Mouse (Mus musculus) intestine, postnatal 0 days (tissue): ENCODE measurements at regions not wholly inside any gene's neighbourhood (a gene's known extent, or its start where the extent isn't known, plus 50 kb on each side); places are given as distances from the start of the nearest gene placed in this dataset.

Experiments used
- ATAC-seq: fragments of 200-750 bp; cut with Nextera tagmentation; 2 replicates; pipeline ENCODE4 v1.8.0; 2017; ENCODE audit warnings: mild to moderate bottlenecking, moderate TSS enrichment, moderate library complexity
- H3K27ac ChIP-seq: fragments of 300-500 bp; sonication (generic); 2 replicates; pipeline ENCODE4 v1.5.1; 2014; ENCODE audit warnings: mild to moderate bottlenecking, low read depth, low read length, moderate library complexity
- H3K27me3 ChIP-seq: fragments of 300-500 bp; sonication (generic); replicated peaks from 2 replicates; pipeline ENCODE4 v1.6.1; 2014; ENCODE audit warnings: low read length, mixed read lengths; ENCODE audit not compliant: control insufficient read depth, insufficient read depth
- H3K36me3 ChIP-seq: fragments of 300-500 bp; sonication (generic); 2 replicates; pipeline ENCODE4 v1.6.1; 2014; ENCODE audit warnings: mild to moderate bottlenecking, moderate library complexity; ENCODE audit not compliant: control insufficient read depth, insufficient read depth
- H3K4me1 ChIP-seq: fragments of 300-500 bp; sonication (generic); replicated peaks from 2 replicates; pipeline ENCODE4 v1.6.1; 2014; ENCODE audit warnings: antibody characterized with exemption, low read length, mixed read lengths; ENCODE audit not compliant: control insufficient read depth, insufficient read depth
- H3K4me2 ChIP-seq: fragments of 300-500 bp; sonication (generic); replicated peaks from 2 replicates; pipeline ENCODE4 v1.6.1; 2014; ENCODE audit warnings: low read depth, mild to moderate bottlenecking, moderate library complexity
- H3K4me3 ChIP-seq: fragments of 300-500 bp; sonication (generic); 2 replicates; pipeline ENCODE4 v1.5.1; 2014; ENCODE audit warnings: low read depth, low read length
- H3K9ac ChIP-seq: fragments of 300-500 bp; sonication (generic); 2 replicates; pipeline ENCODE4 v1.6.1; 2014; ENCODE audit warnings: mild to moderate bottlenecking, low read depth, low read length
- H3K9me3 ChIP-seq: fragments of 300-500 bp; sonication (generic); 2 replicates; pipeline ENCODE4 v1.6.1; 2016; ENCODE audit warnings: mixed run types; ENCODE audit not compliant: control insufficient read depth
- CTCF ChIP-seq: sonication (generic); IDR thresholded peaks from 2 replicates; pipeline ENCODE4 v1.5.1; 2016; ENCODE audit warnings: low read depth, mild to moderate bottlenecking, control low read depth, antibody characterized with exemption, moderate library complexity
- WGBS: fragments of 180-500 bp; shearing (Covaris S2); extraction: QIAGEN DNeasy Blood & Tissue Kit; methylation state at CpG from one replicate; pipeline ENCODE4 v1.1.7; 2014; 5-methylcytosine and 5-hydroxymethylcytosine counted together

DNA sequence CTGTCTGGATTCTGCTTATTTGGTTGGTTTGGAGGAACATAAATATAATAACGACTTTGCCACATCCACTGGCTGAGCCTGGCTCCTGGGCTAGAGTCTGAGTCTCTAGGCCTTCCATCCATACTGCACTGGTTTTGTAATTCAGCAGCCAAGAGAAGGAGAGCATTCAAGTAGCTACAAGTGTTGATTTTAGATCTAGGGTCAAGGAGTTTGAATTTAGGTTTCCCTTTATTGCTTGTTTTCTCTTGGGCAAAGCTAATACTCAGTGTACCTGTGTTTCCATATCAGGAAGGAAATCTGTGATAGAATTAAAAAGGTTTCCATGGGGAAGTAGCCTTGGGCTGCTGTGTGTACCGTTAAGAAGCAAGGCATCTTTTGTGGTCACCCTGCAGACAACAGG lies 234.0 kb upstream of the Ttc29 start:
- Histone ChIP-seq H3K4me1 (no peaks in the 10 kb centered on the region), H3K9me3 (no peaks in the 10 kb centered on the region), H3K36me3 (no peaks in the 10 kb centered on the region), H3K27me3 (no peaks in the 10 kb centered on the region), H3K27ac (no peak overlapping the region; the same call in 1 of the 2 replicates), H3K4me2 (no peak overlapping the region), H3K4me3 (no peak overlapping the region), H3K9ac (no peak overlapping the region)
- no peak for ATAC-seq
- no peak for TF ChIP-seq CTCF
- WGBS: 59% methylated on average over 2 of the region's 2 CpGs

DNA sequence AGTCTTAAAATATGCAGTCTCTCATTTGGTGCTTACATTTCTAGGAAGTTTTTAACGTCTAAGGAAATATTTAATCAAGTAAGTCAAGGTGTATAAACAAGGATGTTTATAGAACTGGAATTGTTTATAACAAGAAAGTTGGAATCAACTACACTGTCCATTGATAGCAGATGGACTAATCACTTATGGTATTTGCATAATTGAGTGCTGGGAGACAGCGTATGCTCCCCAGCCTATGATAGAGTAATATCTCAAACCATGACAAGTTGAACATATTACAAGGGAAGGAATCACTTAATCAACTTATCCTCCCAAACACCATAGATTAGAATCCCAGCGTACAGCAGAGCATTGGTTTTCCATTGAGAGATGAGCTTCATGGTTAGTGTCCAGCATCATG lies 232.4 kb upstream of the Ttc29 start:
- 56% methylated on average over 3 of the region's 3 CpGs for WGBS
- no peak overlapping the region for H3K27ac ChIP-seq
- no peak for TF ChIP-seq CTCF
- no peaks in the 10 kb centered on the region for H3K36me3 ChIP-seq
- H3K9ac ChIP-seq: no peak overlapping the region
- H3K9me3 ChIP-seq: no peaks in the 10 kb centered on the region
- ATAC-seq: no peak
- H3K27me3 ChIP-seq: no peaks in the 10 kb centered on the region
- H3K4me2 ChIP-seq: no peak overlapping the region
- no peak overlapping the region for H3K4me3 ChIP-seq
- H3K4me1 ChIP-seq: no peaks in the 10 kb centered on the region

DNA sequence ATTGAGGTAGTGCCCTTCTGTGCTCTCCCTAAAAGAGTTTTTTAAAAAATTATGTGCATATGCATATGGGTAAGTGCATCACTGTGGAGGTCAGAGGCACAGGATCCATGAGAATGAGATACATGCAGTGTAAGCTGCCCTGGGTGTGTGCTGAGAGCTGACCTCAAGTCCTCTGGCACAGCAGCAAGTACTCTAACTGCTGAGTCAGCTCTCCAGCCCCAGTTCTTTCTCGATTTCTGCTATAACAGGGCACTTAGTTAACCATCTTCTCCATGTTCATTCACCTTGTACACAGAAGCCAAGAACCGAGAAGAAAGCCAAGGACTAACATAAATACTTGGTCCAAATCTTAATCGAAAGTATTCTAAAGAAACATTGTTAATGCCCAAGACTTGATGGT lies 231.1 kb upstream of the Ttc29 start:
- Histone ChIP-seq H3K4me3 (no peak overlapping the region), H3K27me3 (no peaks in the 10 kb centered on the region), H3K36me3 (no peaks in the 10 kb centered on the region), H3K4me2 (no peak overlapping the region), H3K4me1 (no peaks in the 10 kb centered on the region), H3K9me3 (no peaks in the 10 kb centered on the region), H3K9ac (no peak overlapping the region), H3K27ac (no peak overlapping the region)
- 77% methylated on average over 3 of the region's 3 CpGs for WGBS
- no peak for TF ChIP-seq CTCF
- ATAC-seq: no peak

DNA sequence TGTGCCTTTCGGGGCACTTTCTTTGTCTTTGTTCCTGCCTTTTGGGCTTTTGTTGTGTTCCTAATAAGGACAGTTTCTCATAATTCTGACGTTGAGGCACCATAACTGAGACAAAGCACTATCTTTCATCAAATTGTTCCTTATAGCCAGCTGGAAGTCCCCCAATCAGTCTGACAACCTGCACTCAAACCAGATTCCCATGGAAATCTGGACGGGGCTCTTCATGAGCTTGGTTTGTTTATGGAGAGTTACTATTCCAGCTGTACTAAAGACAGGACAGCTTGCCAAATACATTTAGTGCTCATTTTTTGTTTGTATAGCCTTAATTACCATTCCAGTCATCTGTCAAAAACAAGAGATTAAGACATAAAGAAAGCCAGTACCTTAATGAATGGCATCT lies 229.6 kb upstream of the Ttc29 start:
- no peak for ATAC-seq
- no peak for TF ChIP-seq CTCF
- H3K9ac ChIP-seq: no peak overlapping the region
- H3K4me3 ChIP-seq: no peak overlapping the region
- 57% methylated on average over 3 of the region's 3 CpGs for WGBS
- H3K4me2 ChIP-seq: no peak overlapping the region
- H3K9me3 ChIP-seq: no peaks in the 10 kb centered on the region
- no peaks in the 10 kb centered on the region for H3K4me1 ChIP-seq
- H3K27me3 ChIP-seq: no peaks in the 10 kb centered on the region
- H3K27ac ChIP-seq: no peak overlapping the region
- no peaks in the 10 kb centered on the region for H3K36me3 ChIP-seq

DNA sequence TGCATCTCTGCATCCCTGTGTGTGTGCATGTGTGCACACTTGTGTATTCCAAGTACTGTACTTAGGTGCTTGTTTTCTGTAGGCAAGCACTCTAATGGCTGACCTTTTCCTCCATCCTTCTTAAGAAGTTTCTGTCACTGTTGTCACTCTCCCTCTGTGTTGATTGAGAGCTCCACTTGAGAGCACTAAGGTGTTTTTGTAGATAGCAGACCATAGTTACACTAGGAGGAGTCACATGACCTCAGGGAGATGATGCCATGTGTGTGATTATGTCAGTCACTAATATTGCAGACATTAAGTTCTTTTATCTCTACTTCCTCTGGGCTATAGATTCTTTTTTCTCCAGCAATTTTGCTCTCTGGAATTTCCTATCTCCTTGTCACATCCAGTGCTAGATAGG lies 225.9 kb upstream of the Ttc29 start:
- Histone ChIP-seq H3K27me3 (no peaks in the 10 kb centered on the region), H3K4me1 (no peaks in the 10 kb centered on the region), H3K27ac (no peak overlapping the region), H3K36me3 (no peaks in the 10 kb centered on the region), H3K4me2 (no peak overlapping the region), H3K9me3 (no peaks in the 10 kb centered on the region), H3K9ac (no peak overlapping the region), H3K4me3 (no peak overlapping the region)
- no peak for ATAC-seq
- no peak for TF ChIP-seq CTCF

DNA sequence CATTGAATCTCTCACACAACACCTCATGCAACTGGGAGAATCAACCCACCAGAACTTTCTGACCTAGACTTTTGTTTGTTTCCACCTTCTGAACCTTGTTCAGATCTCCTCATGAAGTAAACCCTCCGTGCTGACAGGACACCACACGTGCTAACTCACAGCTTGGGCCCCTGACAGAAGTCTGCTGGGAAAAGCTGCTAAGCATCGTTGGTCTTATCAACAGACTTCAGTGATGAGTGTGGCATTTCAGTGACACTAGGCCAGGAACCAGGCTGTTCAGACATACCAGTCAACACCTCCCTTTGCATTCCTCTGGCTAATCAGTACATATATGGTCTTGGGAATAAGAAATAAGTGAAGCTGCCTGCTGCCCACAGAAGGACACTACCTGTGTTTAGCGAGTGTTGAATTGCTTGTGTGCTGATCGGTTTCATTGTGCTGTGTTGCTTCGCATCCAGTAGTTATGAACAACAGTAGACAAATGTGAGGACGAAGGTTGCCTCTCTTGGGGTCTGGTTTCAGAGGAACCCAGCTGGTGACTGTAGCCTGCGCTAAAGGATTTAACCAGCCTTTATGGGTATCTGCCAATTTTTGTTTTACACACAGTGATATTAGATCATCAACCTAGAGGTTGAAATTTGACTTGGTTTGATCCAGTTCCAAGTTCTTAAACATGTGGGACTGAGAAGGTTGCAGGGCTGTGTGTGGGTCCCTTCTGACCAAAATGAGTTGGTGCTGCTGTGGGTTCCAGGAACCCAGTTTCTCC lies 224.6 kb upstream of the Ttc29 start:
- Histone ChIP-seq H3K9me3 (no peaks in the 10 kb centered on the region), H3K9ac (no peak overlapping the region), H3K4me3 (no peak overlapping the region), H3K36me3 (no peaks in the 10 kb centered on the region), H3K27ac (no peak overlapping the region), H3K4me1 (no peaks in the 10 kb centered on the region), H3K27me3 (no peaks in the 10 kb centered on the region), H3K4me2 (no peak overlapping the region)
- TF ChIP-seq CTCF: no peak
- WGBS: 69% methylated on average over 8 of the region's 8 CpGs
- no peak for ATAC-seq

DNA sequence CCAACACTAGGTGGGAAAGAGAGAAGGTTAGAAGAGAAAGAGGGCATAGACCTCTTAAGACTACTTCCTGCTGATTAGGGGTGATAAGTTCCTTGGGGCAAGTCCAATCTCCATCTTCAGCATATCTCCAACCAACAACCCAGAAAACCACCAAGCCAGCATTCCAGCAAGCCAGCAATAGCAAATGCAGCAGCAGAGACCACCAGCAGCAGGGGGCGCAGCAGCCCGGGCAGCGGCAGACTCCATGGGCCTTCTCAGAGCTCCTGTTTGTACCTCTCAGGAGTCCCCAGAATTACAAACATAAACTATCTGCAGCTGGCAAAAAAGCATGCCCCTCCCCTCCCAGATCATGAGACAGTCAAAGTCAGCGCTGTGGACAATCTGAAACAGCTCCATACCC lies 222.0 kb upstream of the Ttc29 start:
- H3K4me1 ChIP-seq: no peaks in the 10 kb centered on the region
- no peaks in the 10 kb centered on the region for H3K27me3 ChIP-seq
- no peak overlapping the region for H3K4me2 ChIP-seq
- no peak overlapping the region for H3K27ac ChIP-seq
- 33% methylated on average over 4 of the region's 4 CpGs for WGBS
- no peak overlapping the region for H3K4me3 ChIP-seq
- ATAC-seq: no peak
- no peak overlapping the region for H3K9ac ChIP-seq
- TF ChIP-seq CTCF: peak; percentile 34
- H3K36me3 ChIP-seq: no peaks in the 10 kb centered on the region
- no peaks in the 10 kb centered on the region for H3K9me3 ChIP-seq
